Mouse (Mus musculus) hindbrain, postnatal 0 days (tissue): ENCODE data around the gene Nr3c2. TPM values are rescaled to one million over a fixed set of nuclear protein-coding genes. Genes with fewer than 3 reads are reported as not detected.

Experiments used
- ATAC-seq: fragments of 200-750 bp; cut with Nextera tagmentation; 2 replicates; pipeline ENCODE4 v1.8.0; 2017; ENCODE audit warnings: mild to moderate bottlenecking, moderate TSS enrichment, moderate library complexity
- DNase-seq: peaks from one replicate; pipeline ENCODE4 v3.0.0-alpha.2; 2015; ENCODE audit warnings: low spot score
- H3K27ac ChIP-seq: fragments of 300-500 bp; sonication (generic); 2 replicates; pipeline ENCODE4 v1.5.1; 2014; ENCODE audit warnings: mild to moderate bottlenecking
- H3K27me3 ChIP-seq: fragments of 300-500 bp; sonication (generic); 2 replicates; pipeline ENCODE4 v1.6.1; 2014; ENCODE audit warnings: low read length, mixed read lengths; ENCODE audit not compliant: insufficient read depth
- H3K36me3 ChIP-seq: fragments of 300-500 bp; sonication (generic); 2 replicates; pipeline ENCODE4 v1.6.1; 2014; ENCODE audit warnings: low read length, mixed read lengths; ENCODE audit not compliant: insufficient read depth
- H3K4me1 ChIP-seq: fragments of 300-500 bp; sonication (generic); 2 replicates; pipeline ENCODE4 v1.6.1; 2014; ENCODE audit warnings: antibody characterized with exemption, low read length, mixed read lengths; ENCODE audit not compliant: insufficient read depth
- H3K4me2 ChIP-seq: fragments of 300-500 bp; sonication (generic); 2 replicates; pipeline ENCODE4 v1.6.1; 2014; ENCODE audit warnings: low read depth, mild to moderate bottlenecking, low read length, moderate library complexity, mixed read lengths
- H3K4me3 ChIP-seq: fragments of 300-500 bp; sonication (generic); 2 replicates; pipeline ENCODE4 v1.5.1; 2014; ENCODE audit warnings: low read length
- H3K9ac ChIP-seq: fragments of 300-500 bp; sonication (generic); replicated peaks from 2 replicates; pipeline ENCODE4 v1.6.1; 2014; ENCODE audit warnings: mild to moderate bottlenecking, low read length, moderate library complexity, mixed read lengths
- H3K9me3 ChIP-seq: fragments of 300-500 bp; sonication (generic); 2 replicates; pipeline ENCODE4 v1.6.1; 2016; ENCODE audit warnings: low read length, mixed read lengths
- CTCF ChIP-seq: IDR thresholded peaks from 2 replicates; pipeline ENCODE4 v1.5.1; 2016; ENCODE audit warnings: antibody characterized with exemption, control low read depth, low read depth
- WGBS: fragments of 180-500 bp; shearing (Covaris S2); extraction: QIAGEN DNeasy Blood & Tissue Kit; methylation state at CpG from one replicate; pipeline ENCODE4 v1.1.7; 2014; 5-methylcytosine and 5-hydroxymethylcytosine counted together
- polyA plus RNA-seq: library from polyadenylated mRNA; unstranded; fragments of >200 nt; fragmentation: Nextera tagmentation; extraction: Ambion mirVana; gene quantifications from 2 replicates; pipeline ENCODE4 v1.2.1, GENCODE M21; 2015
- total RNA-seq: library from RNA; depleted of rRNA; stranded (reverse); fragments of >200 nt; gene quantifications from 2 replicates; pipeline ENCODE4 v1.2.3, GENCODE M21; 2014

Nr3c2 gene
- total and polyA plus RNA-seq, 2 experiments from 2014 or later = 6.8 to 6.9 TPM

DNA sequence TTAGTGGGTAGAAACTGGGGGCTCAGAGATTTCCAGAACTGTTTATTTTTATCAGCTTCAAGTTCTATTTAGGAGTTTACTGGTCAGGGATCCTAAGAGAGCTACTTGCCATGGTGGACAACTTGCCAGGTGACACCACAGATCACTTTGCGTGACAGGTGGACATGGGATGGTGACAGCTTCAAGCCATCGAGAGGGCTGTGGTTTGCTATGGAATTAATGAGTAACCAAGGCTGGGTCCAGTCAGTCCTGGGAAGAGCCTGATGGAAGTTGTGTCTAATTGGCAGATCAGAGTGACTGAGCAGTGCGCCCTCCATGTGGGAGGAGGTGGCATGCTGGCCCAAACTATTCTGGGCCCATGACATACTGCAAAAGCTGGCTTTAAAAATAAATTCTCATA is 132.0 kb downstream of the Nr3c2 start:
- H3K9ac ChIP-seq = no peak overlapping the region
- WGBS = 88% methylated on average over 3 of the region's 3 CpGs
- no peak overlapping the region for H3K4me3 ChIP-seq
- no peaks in the 10 kb centered on the region for H3K36me3 ChIP-seq
- H3K4me2 ChIP-seq = no peak overlapping the region
- no peak for TF ChIP-seq CTCF
- ATAC-seq (no peak), DNase-seq (no peak)
- no peak overlapping the region for H3K27ac ChIP-seq
- no peaks in the 10 kb centered on the region for H3K27me3 ChIP-seq
- no peaks in the 10 kb centered on the region for H3K4me1 ChIP-seq
- H3K9me3 ChIP-seq = peaks cover 3% of the 10 kb centered on the region; the same call in 1 of the 2 replicates

DNA sequence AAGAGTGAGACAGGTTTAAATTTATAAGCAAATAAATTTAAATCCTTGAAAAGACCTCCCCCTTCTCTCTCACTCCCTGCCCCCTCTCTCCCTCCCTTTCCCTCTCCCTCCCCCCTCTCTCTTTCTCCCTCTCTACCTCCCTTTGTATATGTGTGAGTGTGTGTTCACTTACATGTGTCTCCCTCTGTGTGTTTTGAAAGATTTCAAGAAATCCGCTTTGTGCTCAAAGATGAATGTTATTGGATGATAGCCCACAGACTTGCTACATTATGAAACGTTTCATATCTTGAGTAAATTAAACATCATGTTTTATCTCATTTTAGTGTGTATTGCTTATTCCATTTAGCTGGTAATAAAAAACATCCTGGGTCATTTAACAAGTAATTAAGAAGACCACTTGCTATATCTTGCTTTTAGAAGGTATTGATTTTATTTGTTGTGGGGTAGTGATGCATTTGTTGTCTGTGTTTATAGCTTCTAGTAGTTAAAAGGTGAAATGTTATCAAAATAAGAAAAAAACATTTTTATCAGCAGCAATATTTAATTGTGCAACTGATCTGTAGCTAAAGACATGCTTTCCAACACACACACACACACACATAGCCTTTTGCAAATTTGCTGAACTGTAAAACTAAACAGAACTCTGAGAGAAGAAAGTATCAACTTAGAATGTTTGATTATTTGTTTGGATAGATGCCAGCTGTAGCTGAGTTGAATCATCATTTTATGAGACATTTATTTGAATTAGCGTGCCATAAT is 134.6 kb downstream of the Nr3c2 start:
- 75% methylated on average over 3 of the region's 3 CpGs for WGBS
- Histone ChIP-seq H3K27ac (no peak overlapping the region), H3K36me3 (no peaks in the 10 kb centered on the region), H3K27me3 (no peaks in the 10 kb centered on the region), H3K4me1 (no peaks in the 10 kb centered on the region), H3K9me3 (no peaks in the 10 kb centered on the region), H3K9ac (no peak overlapping the region), H3K4me3 (no peak overlapping the region), H3K4me2 (no peak overlapping the region)
- ATAC-seq (no peak), DNase-seq (no peak)
- no peak for TF ChIP-seq CTCF

DNA sequence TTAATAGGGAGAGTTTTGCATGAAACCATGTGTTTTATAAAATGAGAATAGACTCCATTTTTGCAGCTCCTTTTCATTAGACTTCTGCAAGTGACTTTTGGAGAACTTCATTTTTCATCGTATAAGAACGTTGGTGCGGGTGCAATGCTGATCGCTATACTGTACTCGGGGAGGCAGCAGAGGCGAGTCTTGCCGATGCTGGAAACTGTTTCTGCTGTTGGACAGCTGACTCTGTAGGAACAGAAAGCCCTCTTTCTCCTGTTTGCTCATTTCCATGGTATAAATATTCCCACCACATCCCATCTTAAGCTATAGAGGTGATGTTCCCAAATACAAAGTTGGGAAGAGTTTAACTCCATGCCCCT is 135.2 kb downstream of the Nr3c2 start:
- 83% methylated on average over 7 of the region's 7 CpGs for WGBS
- H3K36me3 ChIP-seq = no peaks in the 10 kb centered on the region
- no peak overlapping the region for H3K27ac ChIP-seq
- no peak for DNase-seq
- H3K4me1 ChIP-seq = no peaks in the 10 kb centered on the region
- no peak for ATAC-seq
- no peak overlapping the region for H3K4me2 ChIP-seq
- no peaks in the 10 kb centered on the region for H3K9me3 ChIP-seq
- no peak for TF ChIP-seq CTCF
- H3K4me3 ChIP-seq = no peak overlapping the region
- H3K9ac ChIP-seq = no peak overlapping the region
- H3K27me3 ChIP-seq = no peaks in the 10 kb centered on the region

DNA sequence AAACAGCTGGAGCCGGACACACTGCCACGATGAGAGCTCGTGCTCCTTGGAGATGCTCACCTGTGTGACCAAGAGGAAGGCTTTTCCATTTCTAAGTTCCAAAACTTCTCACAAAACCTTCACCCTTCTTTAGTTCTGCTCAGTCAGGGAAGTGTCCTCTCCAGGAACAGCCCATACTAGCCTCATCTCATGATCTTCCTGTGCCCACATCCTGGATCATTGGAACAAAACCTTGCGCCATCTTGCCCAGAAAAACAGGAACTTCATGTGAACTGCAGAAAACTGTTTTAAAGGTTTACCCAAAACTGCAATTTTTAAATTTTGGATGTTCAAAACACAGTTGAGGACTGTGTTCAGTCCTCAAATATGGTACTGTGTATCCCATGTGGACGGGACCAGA is 142.0 kb downstream of the Nr3c2 start:
- WGBS = 92% methylated on average over 5 of the region's 5 CpGs
- Histone ChIP-seq H3K4me2 (no peak overlapping the region), H3K4me3 (no peak overlapping the region), H3K9me3 (no peaks in the 10 kb centered on the region), H3K27me3 (no peaks in the 10 kb centered on the region), H3K4me1 (no peaks in the 10 kb centered on the region), H3K36me3 (no peaks in the 10 kb centered on the region), H3K9ac (no peak overlapping the region), H3K27ac (no peak overlapping the region)
- DNase-seq (no peak), ATAC-seq (no peak)
- no peak for TF ChIP-seq CTCF

DNA sequence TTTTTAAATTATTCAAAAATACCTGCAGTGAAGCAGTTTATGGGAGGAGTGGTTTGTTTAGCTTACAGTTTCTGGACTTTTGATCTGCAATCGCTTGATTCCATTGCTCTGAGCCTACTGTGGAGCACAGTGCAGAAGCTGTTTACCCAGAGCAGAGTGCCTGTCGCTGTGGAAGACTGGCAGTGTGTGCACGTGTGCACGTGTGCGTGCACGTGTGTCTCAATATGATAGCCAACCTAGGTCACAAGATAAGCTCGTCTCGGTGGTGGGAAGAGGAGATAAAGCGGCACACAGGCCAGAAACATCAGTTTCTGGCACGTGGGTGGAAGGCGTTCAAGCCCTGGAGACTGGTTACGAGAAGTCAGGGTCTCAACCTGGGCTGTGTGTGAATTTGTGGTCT is 145.6 kb downstream of the Nr3c2 start:
- DNase-seq (no peak), ATAC-seq (no peak)
- H3K36me3 ChIP-seq = no peaks in the 10 kb centered on the region
- no peak overlapping the region for H3K9ac ChIP-seq
- 91% methylated on average over 12 of the region's 12 CpGs for WGBS
- no peak overlapping the region for H3K4me2 ChIP-seq
- no peaks in the 10 kb centered on the region for H3K4me1 ChIP-seq
- H3K9me3 ChIP-seq = no peaks in the 10 kb centered on the region
- H3K27ac ChIP-seq = no peak overlapping the region
- no peak for TF ChIP-seq CTCF
- H3K27me3 ChIP-seq = no peaks in the 10 kb centered on the region
- H3K4me3 ChIP-seq = no peak overlapping the region

DNA sequence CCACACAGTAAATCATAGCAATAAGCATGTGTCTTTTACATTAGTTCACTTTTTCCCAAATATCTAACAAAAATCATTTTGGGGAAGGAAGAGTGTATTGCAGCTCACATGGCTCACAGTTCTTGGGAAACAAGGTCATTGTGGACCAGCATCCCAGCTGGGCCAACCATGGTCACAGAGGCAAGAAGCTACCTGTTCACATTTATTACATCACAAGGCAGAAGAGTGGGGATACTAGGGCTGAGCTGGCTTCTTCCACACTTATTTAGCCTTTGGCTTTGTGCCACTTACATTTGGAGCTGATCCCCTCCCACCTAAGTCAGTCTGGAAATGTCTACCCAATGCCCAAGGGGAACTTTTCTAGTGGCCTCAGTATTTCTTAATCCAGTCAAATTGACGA is 146.5 kb downstream of the Nr3c2 start:
- Histone ChIP-seq H3K36me3 (no peaks in the 10 kb centered on the region), H3K4me2 (no peak overlapping the region), H3K27me3 (no peaks in the 10 kb centered on the region), H3K27ac (no peak overlapping the region), H3K9ac (no peak overlapping the region), H3K9me3 (no peaks in the 10 kb centered on the region), H3K4me1 (no peaks in the 10 kb centered on the region), H3K4me3 (no peak overlapping the region)
- DNase-seq = no peak
- 80% methylated on average over 1 of the region's 1 CpGs for WGBS
- no peak for ATAC-seq
- TF ChIP-seq CTCF = no peak

DNA sequence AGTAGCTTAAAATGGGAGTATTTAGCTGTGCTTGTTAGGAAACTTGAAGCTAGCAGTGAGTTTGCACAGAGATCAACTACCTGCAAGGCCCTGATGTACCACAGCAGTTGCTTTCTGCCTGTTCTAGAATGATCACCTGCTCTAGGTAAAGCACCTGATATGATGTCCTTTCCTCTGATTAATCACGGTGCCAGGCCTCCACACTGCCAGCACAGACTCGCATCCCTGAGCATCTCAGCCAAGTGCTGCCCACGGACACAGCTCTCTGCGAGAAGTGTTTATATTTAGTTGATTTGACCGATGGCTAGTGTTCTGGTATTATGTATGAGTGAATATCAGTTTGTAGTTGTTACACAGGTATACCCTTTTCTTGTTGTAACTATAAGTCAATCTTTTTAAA is 147.0 kb downstream of the Nr3c2 start:
- no peak overlapping the region for H3K4me2 ChIP-seq
- TF ChIP-seq CTCF = no peak
- no peaks in the 10 kb centered on the region for H3K27me3 ChIP-seq
- no peaks in the 10 kb centered on the region for H3K4me1 ChIP-seq
- no peak overlapping the region for H3K9ac ChIP-seq
- no peaks in the 10 kb centered on the region for H3K9me3 ChIP-seq
- no peak for ATAC-seq
- H3K36me3 ChIP-seq = no peaks in the 10 kb centered on the region
- DNase-seq = no peak
- no peak overlapping the region for H3K27ac ChIP-seq
- no peak overlapping the region for H3K4me3 ChIP-seq
- 90% methylated on average over 5 of the region's 5 CpGs for WGBS
